Mouse (Mus musculus): ENCODE results near the gene Pik3r6.

Pik3r6 gene

GRCm38 (mm10) chr11:68502902-68503629 lies at the start of gene Pik3r6:
Gene Pik3r6 (plus strand): TSS chr11:68503019.
- DNase-seq (ENCODE audit: low spot score): no peak

GRCm38 (mm10) chr11:68453301-68453700 lies 49.5 kb upstream of the Pik3r6 start:
- DNase-seq (ENCODE audit: low spot score): no peak

- no peak for DNase-seq (ENCODE audit: low spot score)
Observed at GRCm38 (mm10) chr11:68458086-68458485, 44.7 kb upstream of the Pik3r6 start.

- DNase-seq (ENCODE audit: low spot score): no peak
Observed at GRCm38 (mm10) chr11:68459021-68459420, 43.8 kb upstream of the Pik3r6 start.

GRCm38 (mm10) chr11:68459486-68459885 lies 43.3 kb upstream of the Pik3r6 start:
- DNase-seq (ENCODE audit: low spot score): no peak

GRCm38 (mm10) chr11:68462716-68463115 lies 40.1 kb upstream of the Pik3r6 start:
- no peak for DNase-seq (ENCODE audit: low spot score)

- no peak for DNase-seq (ENCODE audit: low spot score)
Observed at GRCm38 (mm10) chr11:68464260-68464659, 38.6 kb upstream of the Pik3r6 start.

GRCm38 (mm10) chr11:68465090-68465489 lies 37.7 kb upstream of the Pik3r6 start:
- DNase-seq (ENCODE audit: low spot score): no peak

- DNase-seq (ENCODE audit: low spot score): no peak
Observed at GRCm38 (mm10) chr11:68467441-68467840, 35.4 kb upstream of the Pik3r6 start.

GRCm38 (mm10) chr11:68467962-68468612 lies 34.7 kb upstream of the Pik3r6 start:
- no peak for DNase-seq (ENCODE audit: low spot score)

- no peak for DNase-seq (ENCODE audit: low spot score)
Observed at GRCm38 (mm10) chr11:68468886-68469285, 33.9 kb upstream of the Pik3r6 start.

GRCm38 (mm10) chr11:68472162-68472849 lies 30.5 kb upstream of the Pik3r6 start:
- DNase-seq (ENCODE audit: low spot score): no peak

GRCm38 (mm10) chr11:68474600-68474999 lies 28.2 kb upstream of the Pik3r6 start:
- DNase-seq (ENCODE audit: low spot score): no peak

- no peak for DNase-seq (ENCODE audit: low spot score)
Observed at GRCm38 (mm10) chr11:68475676-68476075, 27.1 kb upstream of the Pik3r6 start.

- no peak for DNase-seq (ENCODE audit: low spot score)
Observed at GRCm38 (mm10) chr11:68477661-68478060, 25.2 kb upstream of the Pik3r6 start.

GRCm38 (mm10) chr11:68478574-68478981 lies 24.2 kb upstream of the Pik3r6 start:
- no peak for DNase-seq (ENCODE audit: low spot score)

GRCm38 (mm10) chr11:68480660-68481059 lies 22.2 kb upstream of the Pik3r6 start:
- DNase-seq (ENCODE audit: low spot score): no peak

- no peak for DNase-seq (ENCODE audit: low spot score)
Observed at GRCm38 (mm10) chr11:68482001-68482400, 20.8 kb upstream of the Pik3r6 start.

- DNase-seq (ENCODE audit: low spot score): no peak
Observed at GRCm38 (mm10) chr11:68483213-68483612, 19.6 kb upstream of the Pik3r6 start.

GRCm38 (mm10) chr11:68484431-68484830 lies 18.4 kb upstream of the Pik3r6 start:
- no peak for DNase-seq (ENCODE audit: low spot score)

GRCm38 (mm10) chr11:68485206-68485942 lies 17.4 kb upstream of the Pik3r6 start:
- DNase-seq (ENCODE audit: low spot score): no peak

- DNase-seq (ENCODE audit: low spot score): no peak
Observed at GRCm38 (mm10) chr11:68486093-68486492, 16.7 kb upstream of the Pik3r6 start.
